Mouse (Mus musculus) limb, embryonic 14.5 days (tissue): ENCODE measurements around the gene Sema4a. TPM values are rescaled to one million over a fixed set of nuclear protein-coding genes. Genes with fewer than 3 reads are reported as not detected.

Experiments used
- ATAC-seq: fragments of 200-750 bp; cut with Nextera tagmentation; 2 replicates; pipeline ENCODE4 v1.8.0; 2017; ENCODE audit warnings: low read depth, moderate number of reproducible peaks, moderate TSS enrichment; ENCODE audit not compliant: low FRiP score
- DNase-seq: peaks from one replicate; pipeline ENCODE4 v3.0.0-alpha.2; 2015; ENCODE audit warnings: low spot score
- H3K27ac ChIP-seq: fragments of 300-500 bp; sonication (generic); replicated peaks from 2 replicates; pipeline ENCODE4 v1.5.1; 2014; ENCODE audit warnings: low read depth, mild to moderate bottlenecking, low read length, moderate library complexity, mixed read lengths
- H3K27me3 ChIP-seq: fragments of 300-500 bp; sonication (generic); 2 replicates; pipeline ENCODE4 v1.6.1; 2014; ENCODE audit warnings: low read length, mixed read lengths; ENCODE audit not compliant: control insufficient read depth, insufficient read depth
- H3K36me3 ChIP-seq: fragments of 300-500 bp; sonication (generic); 2 replicates; pipeline ENCODE4 v1.6.1; 2014; ENCODE audit warnings: mild to moderate bottlenecking, low read length, moderate library complexity, mixed read lengths; ENCODE audit not compliant: control insufficient read depth, insufficient read depth
- H3K4me1 ChIP-seq: fragments of 300-500 bp; sonication (generic); 2 replicates; pipeline ENCODE4 v1.6.1; 2014; ENCODE audit warnings: antibody characterized with exemption, low read length, mixed read lengths; ENCODE audit not compliant: control insufficient read depth, insufficient read depth
- H3K4me2 ChIP-seq: fragments of 300-500 bp; sonication (generic); replicated peaks from 2 replicates; pipeline ENCODE4 v1.6.1; 2014; ENCODE audit warnings: low read depth, mild to moderate bottlenecking, low read length, moderate library complexity; ENCODE audit not compliant: severe bottlenecking
- H3K4me3 ChIP-seq: fragments of 300-500 bp; sonication (generic); replicated peaks from 2 replicates; pipeline ENCODE4 v1.5.1; 2014; ENCODE audit warnings: low read length
- H3K9ac ChIP-seq: fragments of 300-500 bp; sonication (generic); 2 replicates; pipeline ENCODE4 v1.6.1; 2014; ENCODE audit warnings: mild to moderate bottlenecking, low read depth, low read length, moderate library complexity; ENCODE audit not compliant: severe bottlenecking
- H3K9me3 ChIP-seq: fragments of 300-500 bp; sonication (generic); 2 replicates; pipeline ENCODE4 v1.6.1; 2016; ENCODE audit warnings: low read length; ENCODE audit not compliant: control insufficient read depth
- POLR2A ChIP-seq: fragments of 200-500 bp; IDR thresholded peaks from 2 replicates; pipeline ENCODE4 v1.8.0; 2012; ENCODE audit warnings: inconsistent platforms, mild to moderate bottlenecking, moderate library complexity, borderline replicate concordance; ENCODE audit not compliant: insufficient read depth, insufficient read length; ENCODE audit errors: extremely low read depth
- whole genome bisulfite sequencing: fragments of 180-500 bp; shearing (Covaris S2); extraction: QIAGEN DNeasy Blood & Tissue Kit; methylation state at CpG from one replicate; pipeline ENCODE4 v1.1.7; 2014; 5-methylcytosine and 5-hydroxymethylcytosine counted together
- polyA plus RNA-seq, 2 experiments: library from polyadenylated mRNA; depleted of rRNA in 1 of 2; stranded (reverse) in 1 of 2; unstranded in 1 of 2; fragments of >200 nt; fragmentation: Nextera tagmentation in 1 of 2; extraction: Ambion mirVana in 1 of 2; gene quantifications; 2 replicates each; pipeline versions ENCODE4 v1.2.1 to v1.2.3; 2012 to 2014

Gene Sema4a
- polyA plus RNA-seq, 2 experiments, result 13.5 to 14.4 TPM

DNA sequence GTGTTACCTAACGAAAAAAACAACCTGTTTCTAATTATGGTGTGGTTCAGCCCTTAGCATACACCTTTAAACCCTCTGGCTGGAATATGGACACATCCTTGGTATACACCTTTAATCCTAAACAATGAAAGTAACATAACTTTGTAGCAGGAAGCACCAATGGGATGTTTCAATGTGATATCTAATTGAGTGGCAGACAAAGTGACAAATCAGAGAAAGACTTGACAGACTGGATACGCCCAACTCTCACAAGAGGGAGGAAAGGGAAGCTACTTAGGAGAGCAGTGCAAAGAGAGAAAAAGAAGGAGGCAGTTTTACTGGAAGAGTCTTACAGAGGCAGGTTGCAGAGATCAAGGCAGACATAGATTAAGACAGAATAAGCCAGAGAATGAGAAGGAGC is 8.5 kb upstream of the Sema4a start:
- TF ChIP-seq POLR2A, result no peak
- WGBS, result 62% methylated on average over 2 of the region's 2 CpGs
- H3K4me2 ChIP-seq, result no peak overlapping the region
- H3K9ac ChIP-seq, result no peak overlapping the region
- no peak for DNase-seq
- no peaks in the 10 kb centered on the region for H3K9me3 ChIP-seq
- no peaks in the 10 kb centered on the region for H3K27me3 ChIP-seq
- no peak overlapping the region for H3K4me3 ChIP-seq
- peaks cover 4% of the 10 kb centered on the region; the same call in 1 of the 2 replicates for H3K4me1 ChIP-seq
- H3K27ac ChIP-seq, result no peak overlapping the region
- H3K36me3 ChIP-seq, result no peaks in the 10 kb centered on the region
- ATAC-seq, result no peak

DNA sequence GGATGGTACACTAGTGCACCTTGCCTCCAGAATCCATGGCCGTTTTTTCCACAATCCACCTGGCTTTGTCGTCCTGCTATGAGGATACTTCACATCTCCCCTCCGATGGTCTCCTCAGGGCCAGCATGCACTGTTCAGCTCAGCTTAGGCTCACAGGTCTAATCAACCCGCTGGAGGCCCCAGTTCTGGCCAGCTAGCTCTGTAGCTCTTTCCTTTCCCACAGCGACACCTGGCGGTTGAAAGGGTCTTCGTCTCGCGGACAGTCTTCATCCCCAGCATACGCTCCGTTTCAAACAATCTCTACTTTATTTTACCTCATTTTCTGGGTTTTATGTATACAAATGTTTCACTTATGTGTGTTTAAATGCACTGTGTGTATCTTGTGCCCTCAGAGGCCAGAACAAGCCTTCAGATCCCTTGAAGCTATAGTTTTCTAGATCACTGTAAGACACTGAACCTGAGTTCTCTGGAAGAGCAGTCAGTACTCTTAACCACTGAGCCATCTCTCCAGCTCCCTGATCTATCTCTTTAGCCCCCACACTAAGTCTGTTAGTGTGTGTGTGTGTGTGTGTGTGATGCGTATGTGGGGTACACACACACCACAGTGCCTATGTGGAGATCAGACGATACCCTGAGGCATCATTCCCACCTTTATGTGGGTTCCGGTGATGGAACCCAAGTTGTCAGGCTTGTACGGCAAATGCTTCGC is 6.3 kb upstream of the Sema4a start:
- Histone ChIP-seq H3K4me2 (no peak overlapping the region), H3K9ac (peak overlapping the region; percentile 36; the same call in 1 of the 2 replicates), H3K27me3 (no peaks in the 10 kb centered on the region), H3K36me3 (no peaks in the 10 kb centered on the region), H3K9me3 (no peaks in the 10 kb centered on the region), H3K4me3 (no peak overlapping the region), H3K4me1 (no peaks in the 10 kb centered on the region), H3K27ac (no peak overlapping the region)
- 28% methylated on average over 16 of the region's 16 CpGs for WGBS
- DNase-seq (peak; percentile 95), ATAC-seq (peak; percentile 86)
- TF ChIP-seq POLR2A, result no peak

DNA sequence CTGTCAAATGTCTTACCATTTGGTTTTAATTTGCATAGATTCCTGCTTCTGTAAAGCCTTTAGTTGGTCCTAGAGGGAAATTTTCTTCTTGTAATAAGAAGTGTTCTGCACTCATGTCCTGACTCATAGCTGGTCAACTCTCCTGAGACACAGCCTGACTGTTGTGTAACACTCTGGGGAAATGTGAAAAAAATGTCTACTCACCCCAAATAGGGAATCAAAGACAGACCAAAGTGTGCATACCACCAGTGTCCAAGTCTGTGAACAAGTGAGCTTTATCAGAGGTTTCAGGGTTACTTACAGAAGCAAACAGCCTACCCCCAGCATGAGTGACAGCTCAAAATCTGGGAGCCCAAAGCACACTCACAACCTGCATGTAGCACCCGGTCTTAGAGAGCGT is 4.1 kb upstream of the Sema4a start:
- no peaks in the 10 kb centered on the region for H3K27me3 ChIP-seq
- H3K4me2 ChIP-seq, result no peak overlapping the region
- H3K4me1 ChIP-seq, result no peaks in the 10 kb centered on the region
- no peak overlapping the region for H3K4me3 ChIP-seq
- no peaks in the 10 kb centered on the region for H3K9me3 ChIP-seq
- H3K9ac ChIP-seq, result no peak overlapping the region
- no peaks in the 10 kb centered on the region for H3K36me3 ChIP-seq
- H3K27ac ChIP-seq, result no peak overlapping the region
- WGBS, result 75% methylated on average over 2 of the region's 2 CpGs
- ATAC-seq (no peak), DNase-seq (no peak)
- no peak for TF ChIP-seq POLR2A

- Histone ChIP-seq H3K4me3 (no peak overlapping the region), H3K4me2 (no peak overlapping the region), H3K36me3 (no peaks in the 10 kb centered on the region), H3K27ac (no peak overlapping the region), H3K9ac (no peak overlapping the region), H3K4me1 (no peaks in the 10 kb centered on the region), H3K9me3 (no peaks in the 10 kb centered on the region), H3K27me3 (no peaks in the 10 kb centered on the region)
- DNase-seq, result no peak
- 55% methylated on average over 3 of the region's 3 CpGs for WGBS
- TF ChIP-seq POLR2A, result no peak
- no peak for ATAC-seq
Observed at GRCm38 (mm10) chr3:88464425-88464824, 3.4 kb upstream of the Sema4a start.

DNA sequence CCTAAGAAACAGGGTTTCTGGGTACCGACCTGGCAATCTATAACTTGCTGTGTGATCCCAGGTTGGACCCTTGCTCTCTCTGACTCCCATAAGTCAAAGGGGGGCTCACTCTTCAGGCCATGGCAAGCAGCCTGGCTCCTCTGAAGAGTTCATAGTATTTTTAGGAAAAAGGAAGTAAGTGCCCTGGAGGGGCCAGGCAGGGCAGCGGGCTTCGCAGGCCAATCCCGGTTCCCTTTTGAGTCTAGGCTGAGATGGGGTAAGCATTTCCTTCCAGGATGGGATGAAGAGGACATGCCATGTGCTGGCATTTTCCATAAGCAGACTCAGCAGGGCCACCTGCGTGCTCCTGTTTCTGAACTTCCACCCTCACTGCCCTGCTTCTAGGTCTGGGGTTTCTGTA is 953 bp downstream of the Sema4a start:
- Histone ChIP-seq H3K36me3 (no peaks in the 10 kb centered on the region), H3K9ac (no peak overlapping the region), H3K4me2 (no peak overlapping the region), H3K27ac (no peak overlapping the region), H3K9me3 (no peaks in the 10 kb centered on the region), H3K4me1 (0 out of 2 replicates have a peak, but pooled peaks cover 6% of the 10 kb centered on the region), H3K27me3 (no peaks in the 10 kb centered on the region), H3K4me3 (no peak overlapping the region)
- TF ChIP-seq POLR2A, result no peak
- DNase-seq (no peak), ATAC-seq (no peak)
- 72% methylated on average over 5 of the region's 5 CpGs for WGBS
